Mouse (Mus musculus): ENCODE data around the gene Hoxc4.
A peak's percentile ranks its signal among the peaks of the same experiment; 100 is the strongest.

Hoxc4 gene

GRCm38 (mm10) chr15:103042209-103042608 is 23.5 kb downstream of the Hoxc4 start:
- DNase-seq, result no peak

DNA sequence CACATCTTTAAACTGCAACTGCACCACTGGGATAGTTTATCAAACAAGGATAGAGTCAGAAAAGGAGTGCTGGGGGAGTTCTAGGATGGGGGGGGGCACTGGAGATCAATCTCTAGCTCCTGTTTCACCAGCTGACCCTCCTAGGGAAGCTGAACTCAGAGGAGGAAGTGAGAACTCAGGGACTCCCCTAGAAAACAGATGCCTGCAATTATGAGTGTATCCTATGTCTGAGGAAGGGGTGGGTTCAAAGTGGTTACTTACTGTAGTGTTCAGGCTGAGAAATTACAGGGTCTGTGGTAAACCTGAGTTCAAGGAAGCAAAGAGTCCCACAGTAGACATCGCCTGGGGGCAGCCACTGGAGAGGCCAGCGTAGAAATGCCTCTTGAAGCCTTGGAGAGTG is 32.9 kb downstream of the Hoxc4 start:
- DNase-seq, result no peak

- DNase-seq, result no peak
Observed at GRCm38 (mm10) chr15:103053210-103053609, 34.5 kb downstream of the Hoxc4 start.

GRCm38 (mm10) chr15:103056396-103056795 is 37.7 kb downstream of the Hoxc4 start:
- no peak for DNase-seq

DNA sequence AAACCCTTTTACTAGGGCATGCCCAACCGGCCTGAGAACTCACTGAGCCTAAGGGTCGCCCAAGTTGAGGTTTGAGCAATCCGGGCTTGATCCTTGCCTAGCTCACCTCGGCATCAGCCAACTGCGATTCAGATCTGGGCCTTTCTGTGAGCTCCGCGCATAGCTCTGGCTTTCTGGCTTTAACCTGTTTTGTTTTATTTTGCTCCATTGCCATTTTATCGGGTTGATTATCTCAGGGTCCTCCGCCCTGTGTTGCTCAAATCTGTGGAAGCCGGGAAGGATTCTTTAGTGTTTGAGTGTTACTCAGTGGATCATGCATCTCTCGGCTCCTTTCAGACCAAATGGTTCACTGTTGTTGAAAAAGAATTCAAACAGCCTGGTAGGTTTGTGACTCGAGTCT is 40.0 kb downstream of the Hoxc4 start:
- no peak for DNase-seq

DNA sequence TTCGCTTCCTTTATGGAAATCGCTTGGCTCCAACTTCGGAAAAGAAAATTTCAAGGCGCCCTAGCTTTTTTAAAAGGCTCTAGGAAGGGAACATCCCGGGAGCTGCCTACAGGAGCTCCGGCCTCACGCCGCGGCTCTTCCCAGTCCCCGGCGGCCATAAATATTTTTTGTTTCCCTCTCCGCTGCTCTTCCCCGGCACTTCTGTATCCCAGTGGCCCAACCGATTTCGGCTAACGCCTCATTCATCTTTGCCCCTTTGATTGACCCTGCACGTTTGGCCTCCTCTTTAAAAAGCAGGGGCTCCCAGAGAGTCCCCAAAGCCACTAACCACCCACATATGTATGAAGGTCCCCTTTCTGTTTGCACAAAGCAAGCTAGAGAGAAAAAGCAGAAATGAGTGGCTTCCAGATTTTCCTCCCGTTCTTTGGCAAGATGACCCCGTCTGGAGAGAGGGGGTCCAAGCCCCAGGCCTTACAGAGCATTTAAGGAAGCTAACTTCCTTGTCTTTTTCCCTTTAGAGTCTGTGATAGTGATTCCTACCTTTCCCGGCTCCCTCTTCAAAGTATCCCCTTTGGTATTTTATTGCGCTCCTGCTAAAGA is 40.8 kb downstream of the Hoxc4 start:
- DNase-seq, result no peak

- DNase-seq, result no peak
Observed at GRCm38 (mm10) chr15:103060021-103060340, 41.2 kb downstream of the Hoxc4 start.

GRCm38 (mm10) chr15:103060341-103061130 is 41.8 kb downstream of the Hoxc4 start:
- DNase-seq, result no peak

- no peak for DNase-seq
Observed at GRCm38 (mm10) chr15:103061131-103061825, 42.5 kb downstream of the Hoxc4 start.

DNA sequence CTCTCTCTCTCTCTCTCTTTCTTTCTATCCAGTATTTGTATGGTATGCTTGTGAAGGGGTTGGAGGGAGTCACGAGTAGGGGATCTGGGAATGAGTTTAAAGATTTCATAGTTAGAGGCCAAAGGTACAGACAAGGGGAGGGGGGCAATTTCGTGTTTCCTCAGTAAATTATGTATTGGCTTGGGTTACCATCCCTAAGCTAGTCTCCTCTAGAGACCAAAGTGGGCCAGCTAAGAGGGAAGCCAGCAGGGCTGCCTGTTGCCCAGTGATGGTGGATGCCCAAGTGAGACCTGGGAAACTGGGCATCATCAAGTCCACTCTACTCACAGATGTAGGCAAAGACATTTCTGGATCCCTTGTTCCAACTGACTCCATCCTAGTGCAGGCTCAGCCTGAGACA is 43.3 kb downstream of the Hoxc4 start:
- DNase-seq, result no peak

- DNase-seq, result no peak
Observed at GRCm38 (mm10) chr15:103065642-103066041, 46.9 kb downstream of the Hoxc4 start.

GRCm38 (mm10) chr15:103067701-103068100 is 49.0 kb downstream of the Hoxc4 start:
- DNase-seq, result no peak

GRCm38 (mm10) chr15:103069173-103069572 is 50.4 kb downstream of the Hoxc4 start:
- no peak for DNase-seq

GRCm38 (mm10) chr15:103071266-103071665 is 52.5 kb downstream of the Hoxc4 start:
- DNase-seq, result no peak

- no peak for DNase-seq
Observed at GRCm38 (mm10) chr15:103074663-103075415, 56.1 kb downstream of the Hoxc4 start.

GRCm38 (mm10) chr15:103077673-103078072 is 58.9 kb downstream of the Hoxc4 start:
- no peak for DNase-seq

GRCm38 (mm10) chr15:103082622-103083021 is 63.9 kb downstream of the Hoxc4 start:
- DNase-seq, result no peak

DNA sequence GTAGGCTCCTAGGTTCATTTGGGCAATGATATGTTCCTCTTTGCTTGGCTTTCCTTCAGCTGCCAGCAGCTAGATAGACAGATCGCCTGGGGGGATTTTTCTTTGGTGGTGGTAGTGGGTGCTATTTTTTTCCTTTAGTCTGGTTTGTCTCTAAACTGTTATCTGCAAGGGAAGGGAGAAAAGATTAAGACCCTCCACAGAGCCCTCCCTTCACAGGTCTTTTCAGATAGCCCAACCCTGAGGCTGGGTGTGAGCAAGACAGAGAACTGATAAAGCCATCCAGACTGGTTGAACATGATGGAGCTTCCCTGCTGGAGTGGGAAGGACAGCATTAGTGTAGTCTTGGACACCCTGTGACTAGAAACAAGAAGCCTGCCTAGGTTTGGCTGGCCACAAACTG is 64.9 kb downstream of the Hoxc4 start:
- DNase-seq, result no peak

- no peak for DNase-seq
Observed at GRCm38 (mm10) chr15:103084944-103085343, 66.2 kb downstream of the Hoxc4 start.

DNA sequence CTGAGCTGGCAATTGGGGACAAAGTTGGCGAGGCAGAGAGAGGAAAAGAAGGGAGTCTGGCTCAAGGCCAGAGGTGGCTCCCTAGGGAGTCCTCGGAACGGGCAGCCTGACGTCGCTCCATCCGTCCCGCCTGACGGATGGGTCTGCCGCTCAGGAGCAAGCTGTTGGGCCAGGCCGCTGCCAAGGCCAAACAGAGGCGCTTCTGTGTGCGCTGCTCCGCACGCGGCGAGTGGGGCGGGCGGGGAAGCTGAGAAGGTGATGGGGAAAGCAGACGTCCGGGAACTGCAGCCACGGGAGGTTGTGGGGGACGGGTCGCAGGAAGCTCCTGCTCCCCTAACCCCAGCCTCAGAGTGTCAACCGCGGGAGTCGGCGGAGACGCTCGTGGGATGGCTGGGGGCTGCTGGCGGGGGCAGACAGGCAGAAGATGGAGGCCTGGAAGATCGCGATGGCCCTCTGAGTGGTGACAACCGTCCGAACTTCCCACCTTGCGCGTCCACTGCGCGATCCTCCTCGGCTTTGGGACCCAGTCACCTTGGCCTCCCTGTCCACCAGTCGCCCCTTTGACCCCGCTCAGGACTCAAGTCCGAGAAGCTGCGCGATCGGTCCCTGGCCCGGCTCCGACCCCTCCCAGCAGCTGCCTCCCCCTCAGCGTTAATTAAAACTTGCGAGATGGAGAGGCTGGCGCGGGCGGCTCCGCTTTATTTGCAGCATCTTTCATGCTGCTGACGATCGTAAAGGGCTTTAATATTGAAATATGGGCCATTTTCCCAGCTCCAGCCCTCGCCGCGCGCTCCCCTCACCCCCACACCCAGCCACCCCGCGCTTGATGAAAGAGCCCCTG is 67.3 kb downstream of the Hoxc4 start:
- DNase-seq, result peak; percentile 16
